Mouse (Mus musculus): ENCODE data around the gene Hcn3. TPM values are rescaled to one million over a fixed set of nuclear protein-coding genes. Genes with fewer than 3 reads are reported as not detected.

Gene Hcn3
- total RNA-seq (2023): not detected

GRCm38 (mm10) chr3:89159616-89160344, at the start of gene Hcn3:
Hcn3 (minus strand) TSS chr3:89160196.

DNA sequence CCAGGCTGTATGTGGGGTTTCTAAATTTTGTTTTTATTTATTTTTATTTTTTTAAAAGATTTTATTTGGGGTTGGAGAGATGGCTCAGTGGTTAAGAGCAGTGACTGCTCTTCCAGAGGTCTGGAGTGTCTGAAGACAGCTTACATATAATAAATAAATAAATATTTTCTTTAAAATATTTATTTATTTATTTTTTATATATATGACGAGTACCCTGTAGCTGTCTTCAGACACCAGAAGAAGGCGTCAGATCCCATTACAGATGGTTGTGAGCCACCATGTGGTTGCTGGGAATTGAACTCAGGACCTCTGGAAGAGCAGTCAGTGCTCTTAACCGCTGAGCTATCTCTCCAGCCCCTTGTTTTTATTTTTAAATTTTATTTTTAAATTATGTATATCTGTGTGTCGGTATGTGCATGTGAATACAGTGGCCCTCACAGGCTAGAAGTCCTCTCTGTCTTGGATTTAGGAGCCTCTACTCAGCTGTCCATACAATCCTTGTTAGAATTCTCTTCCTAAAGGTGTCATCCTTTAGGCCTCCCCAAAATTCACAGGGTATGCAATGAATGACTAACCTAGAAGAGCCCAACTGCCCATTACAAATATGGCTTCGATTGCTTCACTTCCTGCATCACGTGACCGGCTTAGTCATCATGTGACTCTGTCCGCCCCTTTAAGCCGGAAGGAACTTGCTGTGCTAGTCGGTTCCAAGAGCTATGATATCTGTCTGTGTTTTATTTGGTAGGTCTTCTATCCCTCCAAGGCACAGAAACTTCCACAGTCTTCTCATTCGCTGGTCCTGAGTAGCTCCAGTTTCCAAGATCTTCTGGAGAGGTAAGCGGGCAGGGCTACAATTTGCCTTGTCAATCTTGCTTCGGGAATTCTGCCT, 42.5 kb upstream of the Hcn3 start, which contains the start of gene Gba:
Gba (plus strand) TSS at position 676 of the 889 bp plus-strand sequence.

GRCm38 (mm10) chr3:89183058-89183958, 23.3 kb upstream of the Hcn3 start, which contains the start of gene Fam189b:
Fam189b (plus strand) TSS chr3:89183143.

GRCm38 (mm10) chr3:89177242-89178106, 17.5 kb upstream of the Hcn3 start, which contains the start of gene Scamp3:
Scamp3 (plus strand) TSS chr3:89177473.

DNA sequence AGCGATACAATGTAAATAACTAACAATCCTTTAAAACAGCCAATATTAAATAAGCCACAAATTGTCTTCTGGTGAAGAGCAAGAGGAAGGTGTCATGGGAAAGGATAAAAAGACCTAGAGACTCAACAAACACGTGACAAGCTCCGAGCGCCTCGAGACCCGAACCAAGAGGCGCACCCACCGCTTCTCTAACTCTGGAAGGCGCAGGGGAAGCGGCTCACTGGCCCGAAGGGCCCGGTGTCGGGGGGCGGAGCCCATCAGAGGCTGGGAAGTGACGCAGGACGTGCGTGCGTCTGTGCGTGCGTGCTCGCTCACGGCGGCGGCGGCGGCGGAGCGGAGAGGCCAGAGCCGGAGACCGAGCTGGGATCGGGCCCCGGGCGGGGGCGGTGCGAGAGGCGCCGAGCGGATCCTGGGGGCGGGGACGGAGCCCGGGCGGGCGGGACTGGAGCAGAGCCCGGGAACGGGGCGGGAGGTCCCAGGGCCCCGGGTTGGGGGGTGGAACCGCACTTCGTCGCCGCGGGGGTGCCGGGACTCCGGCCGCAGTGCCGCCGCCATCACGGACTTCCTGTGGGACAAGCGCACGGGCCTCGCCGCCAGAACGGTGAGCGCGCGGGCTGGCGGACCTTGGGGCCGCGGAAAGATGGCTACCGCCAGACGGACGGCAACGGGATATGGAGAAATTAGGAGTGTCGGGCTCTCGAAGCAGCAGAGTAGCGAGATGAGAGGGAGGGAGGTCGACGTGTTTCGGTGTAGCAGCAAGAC, 4.7 kb upstream of the Hcn3 start, which contains the start of gene Clk2:
Clk2 (plus strand) TSS at position 290 of the 762 bp plus-strand sequence.

GRCm38 (mm10) chr3:89135958-89136357, 24.0 kb downstream of the Hcn3 start, which contains the start of gene Pklr:
Pklr (plus strand) TSS chr3:89136142.

DNA sequence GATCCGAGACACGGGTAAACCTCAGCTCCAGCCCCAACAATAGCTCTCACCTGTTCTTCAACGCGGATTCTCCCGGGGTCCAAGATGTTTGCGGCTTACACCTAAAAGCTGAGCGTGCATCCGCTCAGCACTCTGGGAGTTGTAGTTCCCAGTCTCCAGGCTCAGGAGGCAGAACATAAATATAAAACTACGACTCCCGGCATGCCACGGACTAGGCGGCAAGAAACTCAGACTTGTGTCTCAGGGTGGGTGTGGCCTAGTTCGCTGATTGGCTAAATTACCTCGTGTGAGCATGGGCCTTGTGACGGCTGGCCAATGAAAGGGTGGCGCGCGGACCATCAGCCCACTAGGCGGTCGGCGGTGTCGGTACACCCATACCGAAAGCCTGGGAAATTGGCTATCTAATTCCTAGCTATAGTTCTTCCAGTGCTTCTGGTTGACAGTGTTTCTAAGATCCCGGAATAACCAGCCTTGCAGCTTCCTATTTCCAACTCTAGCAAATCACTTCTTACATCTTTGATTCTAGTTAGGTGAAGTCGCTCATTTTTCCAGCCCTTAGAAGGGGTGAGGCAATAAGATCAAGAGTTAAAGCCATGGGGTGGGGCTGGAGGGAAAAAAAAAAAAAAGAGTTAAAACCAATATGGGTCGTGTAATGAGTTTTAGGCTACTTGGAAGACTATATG, 58.0 kb downstream of the Hcn3 start, which contains the start of gene Fdps:
Fdps (minus strand) TSS at position 148 of the 683 bp plus-strand sequence.

GRCm38 (mm10) chr3:89100811-89101210, 59.2 kb downstream of the Hcn3 start, which contains the start of gene Gm43738:
Gm43738 (minus strand) TSS chr3:89101099.

Other genes with a start within 250 kb of the Hcn3 start
- gene Msto1, start 246.2 kb downstream of the Hcn3 start, total RNA-seq (2023): 1 to 10 TPM; 5.6 to 7.2 TPM
- gene Ash1l, start 209.6 kb downstream of the Hcn3 start, total RNA-seq (2023): 10 to 100 TPM; 39.4 to 39.7 TPM
- gene Dap3, start 209.0 kb downstream of the Hcn3 start, total RNA-seq (2023): 10 to 100 TPM; 62.2 to 63.3 TPM
- gene Rusc1, start 66.9 kb downstream of the Hcn3 start, total RNA-seq (2023): 10 to 100 TPM; 18.7 to 23.5 TPM
- not detected for gene Gm43738, start 59.1 kb downstream of the Hcn3 start, total RNA-seq (2023)
- gene Fdps, start 58.2 kb downstream of the Hcn3 start, total RNA-seq (2023): 10 to 100 TPM; 27.4 to 34.5 TPM
- 10 to 100 TPM in 1 of 2 experiments, 1 to 10 TPM in 1; 5.7 to 15.2 TPM for gene Pklr, start 24.1 kb downstream of the Hcn3 start, total RNA-seq (2023)
- 10 to 100 TPM; 46.4 to 68.4 TPM for gene Clk2, start 4.6 kb upstream of the Hcn3 start, total RNA-seq (2023)
- 10 to 100 TPM; 43.8 to 48.0 TPM for gene Scamp3, start 17.3 kb upstream of the Hcn3 start, total RNA-seq (2023)
- gene Fam189b, start 22.9 kb upstream of the Hcn3 start, total RNA-seq (2023): 1 to 10 TPM; 6.2 to 8.9 TPM
- 10 to 100 TPM; 62.4 to 71.4 TPM for gene Gba, start 42.7 kb upstream of the Hcn3 start, total RNA-seq (2023)
- 1 to 10 TPM in 1 of 2 experiments, under 1 TPM in 1; 0.38 to 1.1 TPM for gene Thbs3, start 55.0 kb upstream of the Hcn3 start, total RNA-seq (2023)
- gene Mtx1, start 66.9 kb upstream of the Hcn3 start, total RNA-seq (2023): 10 to 100 TPM; 51.2 to 53.3 TPM
- not detected for gene Muc1, start 68.9 kb upstream of the Hcn3 start, total RNA-seq (2023)
- gene Krtcap2, start 85.8 kb upstream of the Hcn3 start, total RNA-seq (2023): 10 to 100 TPM; 58.9 to 75.6 TPM
- gene Trim46, start 86.1 kb upstream of the Hcn3 start, total RNA-seq (2023): under 1 TPM; 0.53 to 0.69 TPM
- 10 to 100 TPM; 35.3 to 45.6 TPM for gene Dpm3, start 99.2 kb upstream of the Hcn3 start, total RNA-seq (2023)
- 10 to 100 TPM; 18.8 to 21.5 TPM for gene Slc50a1, start 110.4 kb upstream of the Hcn3 start, total RNA-seq (2023)
- gene Efna1, start 120.9 kb upstream of the Hcn3 start, total RNA-seq (2023): not detected
- gene Efna3, start 162.8 kb upstream of the Hcn3 start, total RNA-seq (2023): not detected
- not detected for gene Efna4, start 177.8 kb upstream of the Hcn3 start, total RNA-seq (2023)
- 100 to 1,000 TPM; 120 to 129 TPM for gene Adam15, start 189.8 kb upstream of the Hcn3 start, total RNA-seq (2023)
- gene Dcst2, start 201.8 kb upstream of the Hcn3 start, total RNA-seq (2023): not detected
- gene Dcst1, start 205.1 kb upstream of the Hcn3 start, total RNA-seq (2023): not detected
- 100 to 1,000 TPM; 134 to 142 TPM for gene Zbtb7b, start 234.6 kb upstream of the Hcn3 start, total RNA-seq (2023)
- gene Lenep, start 242.6 kb upstream of the Hcn3 start, total RNA-seq (2023): under 1 TPM in 1 of 2 experiments, not detected in 1; 0.87 TPM

Measured in neutrophil, adult 59 days (primary cell).